Mouse (Mus musculus) left cerebral cortex, postnatal 14 days (tissue): ENCODE results near the gene Slc30a2. TPM values are rescaled to one million over a fixed set of nuclear protein-coding genes. Genes with fewer than 3 reads are reported as not detected.
A peak's percentile ranks its signal among the peaks of the same experiment; 100 is the strongest.

Experiments used
- DNase-seq, 2 experiments: peaks; one replicate each; pipeline ENCODE4 v3.0.0; 2021 to 2022; ENCODE audit warnings: low spot score in 2 of 2, mixed read lengths in 1 of 2
- intact Hi-C: fragments of 180-260 bp; cut with DNase I; formaldehyde crosslinking; loops from one replicate; pipeline ENCODE4 v1.15.1; 2025
- total RNA-seq, 2 experiments: library from RNA; stranded (reverse); gene quantifications; 2 replicates each; pipeline ENCODE4 v1.2.3; 2021

Gene Slc30a2
- total RNA-seq, 2 experiments from 2014 or later = 0.17 TPM; not detected in 1

GRCm38 (mm10) chr4:134387268-134387667 lies 44.3 kb downstream of the Slc30a2 start:
- DNase-seq = no peak
- intact Hi-C loops = no loop called here

- intact Hi-C loops = no loop called here
- peak; percentile 64 to 66 for DNase-seq
Measured at GRCm38 (mm10) chr4:134388397-134388796, 45.4 kb downstream of the Slc30a2 start.

GRCm38 (mm10) chr4:134391636-134392035 lies 48.7 kb downstream of the Slc30a2 start:
- no peak for DNase-seq
- intact Hi-C loops = no loop called here

GRCm38 (mm10) chr4:134392595-134392994 lies 49.6 kb downstream of the Slc30a2 start:
- intact Hi-C loops = no loop called here
- peak in 1 of 2 experiments; percentile 75 for DNase-seq

- intact Hi-C loops = no loop called here
Measured at GRCm38 (mm10) chr4:134393026-134393425, 50.0 kb downstream of the Slc30a2 start.

GRCm38 (mm10) chr4:134395142-134395541 lies 52.2 kb downstream of the Slc30a2 start:
- no peak for DNase-seq
- intact Hi-C loops = loop anchor here (1.0 to 5.0 kb wide), 2 partner anchors 52 to 83 kb away; no protein-coding TSS in a partner anchor

More at GRCm38 (mm10) chr4:134393026-134393425, 50.0 kb downstream of the Slc30a2 start:
- peak in 1 of 2 experiments; percentile 57 for DNase-seq

GRCm38 (mm10) chr4:134395977-134396825 lies 53.2 kb downstream of the Slc30a2 start, which contains the start of gene Pafah2:
Pafah2 (plus strand) TSS chr4:134396320.
- intact Hi-C loops = loop anchor here (1.0 to 5.0 kb wide), 3 partner anchors 51 to 82 kb away; partner anchors contain the start of gene Stmn1

GRCm38 (mm10) chr4:134397121-134397520 lies 54.1 kb downstream of the Slc30a2 start:
- intact Hi-C loops = loop anchor here (2.0 to 5.0 kb wide), 2 partner anchors 50 to 72 kb away; partner anchors contain the start of gene Stmn1

More at GRCm38 (mm10) chr4:134395977-134396825, 53.2 kb downstream of the Slc30a2 start, which contains the start of gene Pafah2:
- DNase-seq = peak; percentile 96 to 99

GRCm38 (mm10) chr4:134397732-134398131 lies 54.8 kb downstream of the Slc30a2 start:
- intact Hi-C loops = loop anchor here (2.0 to 5.0 kb wide), 2 partner anchors 50 to 71 kb away; partner anchors contain the start of gene Stmn1
- DNase-seq = no peak

More at GRCm38 (mm10) chr4:134397121-134397520, 54.1 kb downstream of the Slc30a2 start:
- DNase-seq = peak in 1 of 2 experiments; percentile 57

GRCm38 (mm10) chr4:134400206-134400605 lies 57.2 kb downstream of the Slc30a2 start:
- no peak for DNase-seq
- intact Hi-C loops = loop anchor here (5.0 kb wide), 1 partner anchor 37 kb away; no protein-coding TSS in a partner anchor

GRCm38 (mm10) chr4:134401181-134401661 lies 58.2 kb downstream of the Slc30a2 start:
- intact Hi-C loops = loop anchor here (5.0 kb wide), 1 partner anchor 36 kb away; no protein-coding TSS in a partner anchor
- DNase-seq = peak; percentile 79 to 91

GRCm38 (mm10) chr4:134401856-134402570 lies 59.0 kb downstream of the Slc30a2 start:
- DNase-seq = no peak
- intact Hi-C loops = loop anchor here (5.0 kb wide), 1 partner anchor 35 kb away; no protein-coding TSS in a partner anchor

- no peak for DNase-seq
- intact Hi-C loops = loop anchor here (5.0 kb wide), 1 partner anchor 35 kb away; no protein-coding TSS in a partner anchor
Measured at GRCm38 (mm10) chr4:134402571-134403262, 59.7 kb downstream of the Slc30a2 start.

GRCm38 (mm10) chr4:134403721-134404120 lies 60.7 kb downstream of the Slc30a2 start:
- intact Hi-C loops = loop anchor here (5.0 kb wide), 1 partner anchor 34 kb away; no protein-coding TSS in a partner anchor
- no peak for DNase-seq

Other genes starting within 250 kb of the Slc30a2 start
- 1 to 10 TPM in 1 of 2 experiments, under 1 TPM in 1; 0.99 to 2.4 TPM for gene Cd52, start 248.1 kb upstream of the Slc30a2 start, total RNA-seq
- gene Ubxn11, start 240.6 kb upstream of the Slc30a2 start, total RNA-seq = 10 to 100 TPM; 22.6 to 25.0 TPM
- gene Sh3bgrl3, start 214.4 kb upstream of the Slc30a2 start, total RNA-seq = 100 to 1,000 TPM; 204 to 214 TPM
- gene Cep85, start 156.1 kb upstream of the Slc30a2 start, total RNA-seq = 10 to 100 TPM in 1 of 2 experiments, 1 to 10 TPM in 1; 9.5 to 10.5 TPM
- gene Gm7534, start 140.2 kb upstream of the Slc30a2 start, total RNA-seq = not detected
- gene Catsper4, start 115.8 kb upstream of the Slc30a2 start, total RNA-seq = not detected
- under 1 TPM in 1 of 2 experiments, not detected in 1; 0.24 TPM for gene Cnksr1, start 104.8 kb upstream of the Slc30a2 start, total RNA-seq
- gene E130218I03Rik, start 99.5 kb upstream of the Slc30a2 start, total RNA-seq = not detected
- 10 to 100 TPM in 1 of 2 experiments, 1 to 10 TPM in 1; 10.0 to 12.5 TPM for gene Zfp593, start 97.6 kb upstream of the Slc30a2 start, total RNA-seq
- gene Gm30191, start 96.2 kb upstream of the Slc30a2 start, total RNA-seq = not detected
- gene Grrp1, start 89.1 kb upstream of the Slc30a2 start, total RNA-seq = 1 to 10 TPM; 3.8 to 4.3 TPM
- gene Pdik1l, start 55.3 kb upstream of the Slc30a2 start, total RNA-seq = 10 to 100 TPM; 16.1 to 16.4 TPM
- under 1 TPM; 0.40 to 0.86 TPM for gene Trim63, start 28.1 kb upstream of the Slc30a2 start, total RNA-seq
- gene Extl1, start 40.7 kb downstream of the Slc30a2 start, total RNA-seq = 10 to 100 TPM; 52.3 to 53.7 TPM
- 10 to 100 TPM; 10.9 to 12.3 TPM for gene Pafah2, start 53.1 kb downstream of the Slc30a2 start, total RNA-seq
- 1,000 to 10,000 TPM; 1,227 to 1,286 TPM for gene Stmn1, start 125.1 kb downstream of the Slc30a2 start, total RNA-seq
- 10 to 100 TPM; 54.6 to 55.8 TPM for gene Paqr7, start 153.5 kb downstream of the Slc30a2 start, total RNA-seq
- under 1 TPM; 0.53 to 0.55 TPM for gene Aunip, start 167.8 kb downstream of the Slc30a2 start, total RNA-seq
- 10 to 100 TPM; 69.4 to 71.9 TPM for gene Mtfr1l, start 192.2 kb downstream of the Slc30a2 start, total RNA-seq
- gene Selenon, start 209.0 kb downstream of the Slc30a2 start, total RNA-seq = 10 to 100 TPM; 19.2 to 20.1 TPM